Mouse (Mus musculus) stomach, embryonic 15.5 days (tissue): Measurements from ENCODE around the gene Efhd2. TPM values are rescaled to one million over a fixed set of nuclear protein-coding genes. Genes with fewer than 3 reads are reported as not detected.

Experiments used
- ATAC-seq: fragments of 200-750 bp; cut with Nextera tagmentation; 2 replicates; pipeline ENCODE4 v1.8.0; 2017; ENCODE audit warnings: low read depth, moderate number of reproducible peaks, moderate TSS enrichment; ENCODE audit not compliant: insufficient read depth, low FRiP score
- H3K27ac ChIP-seq: fragments of 300-500 bp; sonication (generic); 2 replicates; pipeline ENCODE4 v1.5.1; 2015; ENCODE audit warnings: mild to moderate bottlenecking, inconsistent platforms
- H3K27me3 ChIP-seq: fragments of 300-500 bp; sonication (generic); replicated peaks from 2 replicates; pipeline ENCODE4 v1.6.1; 2015; ENCODE audit warnings: inconsistent platforms
- H3K36me3 ChIP-seq: fragments of 300-500 bp; sonication (generic); 2 replicates; pipeline ENCODE4 v1.6.1; 2015; ENCODE audit warnings: inconsistent platforms
- H3K4me1 ChIP-seq: fragments of 300-500 bp; sonication (generic); 2 replicates; pipeline ENCODE4 v1.6.1; 2015; ENCODE audit warnings: inconsistent platforms
- H3K4me2 ChIP-seq: fragments of 300-500 bp; sonication (generic); 2 replicates; pipeline ENCODE4 v1.6.1; 2015; ENCODE audit warnings: mild to moderate bottlenecking, inconsistent platforms
- H3K4me3 ChIP-seq: fragments of 300-500 bp; sonication (generic); replicated peaks from 2 replicates; pipeline ENCODE4 v1.5.1; 2015; ENCODE audit warnings: inconsistent platforms
- H3K9ac ChIP-seq: fragments of 300-500 bp; sonication (generic); 2 replicates; pipeline ENCODE4 v1.6.1; 2015; ENCODE audit warnings: inconsistent platforms
- H3K9me3 ChIP-seq: fragments of 300-500 bp; sonication (generic); 2 replicates; pipeline ENCODE4 v1.6.1; 2016; ENCODE audit warnings: inconsistent platforms
- WGBS: fragments of 180-500 bp; shearing (Covaris S2); methylation state at CpG from one replicate; pipeline ENCODE4 v1.1.7; 2015; 5-methylcytosine and 5-hydroxymethylcytosine counted together
- polyA plus RNA-seq: library from polyadenylated mRNA; unstranded; fragments of >200 nt; fragmentation: Nextera tagmentation; extraction: Ambion mirVana; gene quantifications from 2 replicates; pipeline ENCODE4 v1.2.1, GENCODE M21; 2015

Efhd2 gene
- polyA plus RNA-seq, 1 experiment from 2014 or later, result 130 TPM

- Histone ChIP-seq H3K27ac (no peak overlapping the region), H3K4me3 (no peak overlapping the region), H3K4me1 (peaks cover 61% of the 10 kb centered on the region), H3K9ac (no peak overlapping the region), H3K36me3 (peaks cover 11% of the 10 kb centered on the region), H3K4me2 (no peak overlapping the region), H3K9me3 (no peaks in the 10 kb centered on the region), H3K27me3 (no peaks in the 10 kb centered on the region)
- 87% methylated on average over 5 of the region's 5 CpGs for WGBS
- ATAC-seq, result no peak
Measured at GRCm38 (mm10) chr4:141865600-141865999, 9.1 kb downstream of the Efhd2 start.

DNA sequence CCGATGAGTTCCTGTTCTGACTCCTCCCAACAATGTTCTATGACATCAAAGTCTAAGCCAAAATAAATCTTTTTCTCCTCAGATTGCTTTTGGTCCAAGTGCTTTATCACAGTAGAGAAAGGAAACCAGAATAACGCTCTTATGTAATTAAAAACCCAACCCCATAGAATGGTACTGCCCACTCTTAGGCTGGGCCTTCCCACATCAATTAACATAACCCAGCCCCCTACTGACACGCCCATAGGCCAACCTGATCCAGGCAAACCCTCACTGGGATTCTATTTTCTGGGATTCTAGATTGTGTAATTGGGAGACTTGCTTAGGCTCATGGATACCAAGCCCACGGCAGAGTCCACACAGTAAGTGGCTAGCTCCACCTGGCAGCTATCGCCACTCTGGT is 9.7 kb downstream of the Efhd2 start:
- Histone ChIP-seq H3K4me1 (peaks cover 63% of the 10 kb centered on the region), H3K27ac (no peak overlapping the region), H3K4me3 (no peak overlapping the region), H3K4me2 (no peak overlapping the region), H3K9ac (no peak overlapping the region), H3K9me3 (no peaks in the 10 kb centered on the region), H3K27me3 (no peaks in the 10 kb centered on the region), H3K36me3 (peaks cover 14% of the 10 kb centered on the region)
- no peak for ATAC-seq
- 88% methylated on average over 5 of the region's 5 CpGs for WGBS

GRCm38 (mm10) chr4:141864506-141864905 is 10.2 kb downstream of the Efhd2 start:
- peaks cover 58% of the 10 kb centered on the region for H3K4me1 ChIP-seq
- ATAC-seq, result no peak
- 92% methylated on average over 8 of the region's 8 CpGs for WGBS

DNA sequence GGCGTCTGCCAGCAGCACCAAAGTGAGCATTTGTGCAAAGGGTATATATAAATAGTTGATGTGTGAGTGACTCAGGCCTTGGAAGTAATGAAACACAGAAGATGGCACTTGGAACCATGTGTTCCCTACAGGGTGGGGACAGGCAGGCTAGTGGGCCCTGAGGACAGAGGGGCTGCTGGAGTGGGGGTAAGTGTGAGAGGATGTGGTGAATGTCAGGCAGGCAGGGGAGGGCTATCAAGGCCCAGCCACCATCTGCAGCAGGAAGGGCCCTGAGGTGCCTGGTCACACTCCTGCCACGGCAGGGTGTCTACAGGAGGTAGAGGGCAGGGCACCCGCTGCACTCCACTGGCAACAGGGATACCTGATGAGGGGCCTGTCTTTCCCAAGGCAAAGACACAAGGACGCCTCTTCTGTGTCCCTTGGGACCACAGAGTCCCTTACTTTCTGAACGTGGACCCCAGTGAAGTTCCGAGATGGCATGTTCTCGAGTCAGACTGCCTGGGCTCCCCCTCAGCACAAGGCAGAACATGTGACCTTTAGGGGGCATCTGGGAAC is 10.9 kb downstream of the Efhd2 start:
- Histone ChIP-seq H3K4me2 (no peak overlapping the region), H3K27me3 (no peaks in the 10 kb centered on the region), H3K4me1 (peaks cover 54% of the 10 kb centered on the region), H3K27ac (no peak overlapping the region), H3K9me3 (no peaks in the 10 kb centered on the region), H3K36me3 (peaks cover 24% of the 10 kb centered on the region), H3K4me3 (no peak overlapping the region), H3K9ac (no peak overlapping the region)
- 81% methylated on average over 7 of the region's 7 CpGs for WGBS
- ATAC-seq, result no peak

More at GRCm38 (mm10) chr4:141864506-141864905, 10.2 kb downstream of the Efhd2 start:
- no peak overlapping the region for H3K4me3 ChIP-seq
- no peak overlapping the region for H3K9ac ChIP-seq
- H3K27ac ChIP-seq, result no peak overlapping the region
- H3K27me3 ChIP-seq, result no peaks in the 10 kb centered on the region
- no peaks in the 10 kb centered on the region for H3K9me3 ChIP-seq
- H3K36me3 ChIP-seq, result peaks cover 18% of the 10 kb centered on the region
- H3K4me2 ChIP-seq, result no peak overlapping the region

- Histone ChIP-seq H3K36me3 (peaks cover 25% of the 10 kb centered on the region), H3K27ac (no peak overlapping the region), H3K9me3 (no peaks in the 10 kb centered on the region), H3K4me1 (peaks cover 52% of the 10 kb centered on the region), H3K4me3 (no peak overlapping the region), H3K4me2 (no peak overlapping the region), H3K9ac (no peak overlapping the region), H3K27me3 (no peaks in the 10 kb centered on the region)
- 71% methylated on average over 5 of the region's 5 CpGs for WGBS
- no peak for ATAC-seq
Measured at GRCm38 (mm10) chr4:141862867-141863266, 11.9 kb downstream of the Efhd2 start.

DNA sequence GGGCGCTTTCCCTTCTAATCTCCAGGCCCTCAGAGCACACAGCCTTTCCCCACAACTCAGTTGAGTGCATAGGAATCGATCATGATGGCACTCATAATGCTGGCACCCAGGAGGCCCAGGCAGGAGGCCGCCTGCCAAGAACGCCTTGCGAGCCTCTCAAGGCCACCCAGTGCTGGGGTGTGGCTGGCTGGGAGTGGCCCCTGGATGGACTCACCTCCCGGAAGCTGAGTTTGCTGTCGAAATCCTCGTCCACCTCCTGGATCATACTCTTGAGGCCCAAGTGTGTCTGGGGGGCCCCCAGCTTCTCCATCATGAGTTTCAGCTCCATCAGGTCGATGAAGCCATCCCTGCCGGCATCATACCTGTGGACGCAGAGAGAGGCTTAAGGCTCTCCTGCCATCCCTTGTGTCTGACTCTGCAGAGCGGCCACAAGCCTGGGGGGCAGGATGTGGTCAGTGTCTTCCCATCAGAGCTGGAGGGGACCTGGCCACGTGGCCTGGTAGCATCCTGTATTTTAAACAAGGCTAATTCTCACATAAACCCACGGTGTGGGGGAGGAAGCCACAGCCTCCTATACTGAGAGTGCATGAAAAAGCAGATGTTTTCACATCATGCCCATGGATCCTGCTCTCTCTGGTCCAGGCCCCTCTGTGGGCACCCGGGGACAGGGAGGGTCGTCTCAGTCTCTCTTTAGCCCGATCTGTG is 13.0 kb downstream of the Efhd2 start:
- WGBS, result 84% methylated on average over 17 of the region's 17 CpGs
- H3K4me3 ChIP-seq, result no peak overlapping the region
- no peak overlapping the region for H3K4me2 ChIP-seq
- H3K27ac ChIP-seq, result no peak overlapping the region
- H3K4me1 ChIP-seq, result peaks cover 45% of the 10 kb centered on the region
- no peak for ATAC-seq
- H3K9me3 ChIP-seq, result no peaks in the 10 kb centered on the region
- H3K9ac ChIP-seq, result no peak overlapping the region
- H3K27me3 ChIP-seq, result no peaks in the 10 kb centered on the region
- H3K36me3 ChIP-seq, result peaks cover 25% of the 10 kb centered on the region

DNA sequence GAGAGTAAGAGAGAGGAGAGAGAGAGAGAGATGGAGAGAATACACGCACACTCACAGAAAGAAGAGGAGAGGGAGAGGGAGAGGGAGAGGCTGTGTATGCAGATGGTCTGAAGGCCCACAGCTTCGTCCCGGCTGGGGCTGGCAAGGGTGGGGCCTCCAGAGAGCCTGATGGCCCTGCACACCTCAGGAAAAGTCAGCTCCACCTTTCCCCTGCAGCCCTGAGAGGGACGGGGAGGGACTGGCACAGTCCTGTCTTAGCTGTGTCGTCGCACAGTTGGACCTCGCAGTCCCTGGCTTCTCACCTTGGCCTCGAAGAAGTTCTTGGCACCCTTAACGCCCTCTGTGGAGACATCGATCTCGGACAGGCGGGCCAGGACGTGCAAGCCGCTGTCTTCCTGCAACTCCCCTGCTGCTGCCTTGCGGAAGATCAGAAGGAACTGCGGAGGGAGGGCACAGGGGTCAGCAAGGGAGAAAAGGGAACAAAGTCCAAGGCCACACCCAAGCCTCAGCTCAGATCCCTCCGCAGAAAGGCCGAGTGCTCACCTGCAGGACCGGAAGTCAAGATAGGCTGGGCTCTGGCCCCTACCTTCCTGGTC is 14.4 kb downstream of the Efhd2 start:
- Histone ChIP-seq H3K9ac (no peak overlapping the region), H3K4me1 (peaks cover 32% of the 10 kb centered on the region), H3K9me3 (no peaks in the 10 kb centered on the region), H3K27ac (peak overlapping the region; percentile 26; the same call in 1 of the 2 replicates), H3K27me3 (no peaks in the 10 kb centered on the region), H3K4me3 (no peak overlapping the region), H3K4me2 (no peak overlapping the region), H3K36me3 (peaks cover 25% of the 10 kb centered on the region)
- ATAC-seq, result peak; percentile 28; the same call in 1 of the 2 replicates
- WGBS, result 54% methylated on average over 19 of the region's 19 CpGs

DNA sequence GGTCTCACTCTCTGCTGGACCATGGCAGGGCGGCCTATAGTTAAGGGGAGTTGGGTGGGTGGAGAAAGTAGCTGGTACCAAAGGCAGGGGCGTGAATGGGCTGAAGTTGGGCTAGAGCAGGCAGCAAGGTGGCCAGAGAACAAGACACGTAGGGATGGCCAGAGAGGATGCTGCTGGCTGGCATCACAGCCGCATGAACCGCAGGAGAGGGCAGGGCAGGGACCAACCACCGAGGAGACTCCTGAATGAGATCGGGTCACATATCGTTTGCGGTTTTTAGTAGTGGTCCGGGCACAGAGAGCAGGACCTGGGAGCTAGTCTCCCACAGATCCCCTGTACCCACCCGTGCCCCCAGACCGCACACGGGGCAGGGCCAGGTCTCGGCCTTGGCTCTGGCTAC is 15.4 kb downstream of the Efhd2 start:
- H3K9me3 ChIP-seq, result no peaks in the 10 kb centered on the region
- H3K4me1 ChIP-seq, result peaks cover 30% of the 10 kb centered on the region
- 96% methylated on average over 14 of the region's 14 CpGs for WGBS
- H3K36me3 ChIP-seq, result peaks cover 22% of the 10 kb centered on the region
- no peak overlapping the region for H3K4me3 ChIP-seq
- H3K27ac ChIP-seq, result no peak overlapping the region
- no peaks in the 10 kb centered on the region for H3K27me3 ChIP-seq
- no peak for ATAC-seq
- no peak overlapping the region for H3K9ac ChIP-seq
- no peak overlapping the region for H3K4me2 ChIP-seq

DNA sequence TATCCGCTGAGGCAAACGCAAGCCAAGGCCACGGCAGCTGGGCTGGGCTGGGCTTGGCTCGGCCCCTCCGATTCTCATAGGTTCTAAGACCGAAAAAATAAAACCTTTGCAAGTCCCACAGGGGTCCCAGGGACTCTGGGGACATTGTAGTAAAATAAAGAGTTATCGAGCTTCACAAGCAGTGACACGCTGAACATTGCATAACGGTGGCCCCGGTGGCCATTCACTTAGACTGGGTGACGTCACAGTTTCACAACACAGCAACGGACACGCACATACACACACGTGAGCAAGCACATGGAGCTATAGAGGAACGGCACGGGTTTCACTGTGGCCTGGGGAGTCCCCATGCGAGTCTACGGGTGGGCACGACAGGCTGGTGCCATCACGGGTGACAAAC is 16.2 kb downstream of the Efhd2 start:
- 67% methylated on average over 20 of the region's 20 CpGs for WGBS
- Histone ChIP-seq H3K4me2 (no peak overlapping the region), H3K4me1 (peaks cover 30% of the 10 kb centered on the region), H3K9ac (no peak overlapping the region), H3K27me3 (no peaks in the 10 kb centered on the region), H3K27ac (peak overlapping the region; percentile 59), H3K36me3 (peaks cover 21% of the 10 kb centered on the region), H3K4me3 (no peak overlapping the region), H3K9me3 (no peaks in the 10 kb centered on the region)
- no peak for ATAC-seq

GRCm38 (mm10) chr4:141857422-141857930 is 17.2 kb downstream of the Efhd2 start:
- Histone ChIP-seq H3K36me3 (peaks cover 21% of the 10 kb centered on the region), H3K4me1 (peaks cover 26% of the 10 kb centered on the region), H3K9ac (no peak overlapping the region), H3K27me3 (no peaks in the 10 kb centered on the region), H3K9me3 (no peaks in the 10 kb centered on the region), H3K4me3 (no peak overlapping the region), H3K27ac (peak overlapping the region; percentile 77), H3K4me2 (no peak overlapping the region)
- WGBS, result 18% methylated on average over 10 of the region's 10 CpGs
- peak; percentile 51; the same call in 1 of the 2 replicates for ATAC-seq

- Histone ChIP-seq H3K36me3 (no peaks in the 10 kb centered on the region), H3K27me3 (no peaks in the 10 kb centered on the region), H3K27ac (no peak overlapping the region), H3K9ac (no peak overlapping the region), H3K4me1 (peaks cover 7% of the 10 kb centered on the region), H3K9me3 (no peaks in the 10 kb centered on the region), H3K4me2 (no peak overlapping the region), H3K4me3 (no peak overlapping the region)
- no peak for ATAC-seq
- 78% methylated on average over 9 of the region's 9 CpGs for WGBS
Measured at GRCm38 (mm10) chr4:141853437-141853836, 21.3 kb downstream of the Efhd2 start.

DNA sequence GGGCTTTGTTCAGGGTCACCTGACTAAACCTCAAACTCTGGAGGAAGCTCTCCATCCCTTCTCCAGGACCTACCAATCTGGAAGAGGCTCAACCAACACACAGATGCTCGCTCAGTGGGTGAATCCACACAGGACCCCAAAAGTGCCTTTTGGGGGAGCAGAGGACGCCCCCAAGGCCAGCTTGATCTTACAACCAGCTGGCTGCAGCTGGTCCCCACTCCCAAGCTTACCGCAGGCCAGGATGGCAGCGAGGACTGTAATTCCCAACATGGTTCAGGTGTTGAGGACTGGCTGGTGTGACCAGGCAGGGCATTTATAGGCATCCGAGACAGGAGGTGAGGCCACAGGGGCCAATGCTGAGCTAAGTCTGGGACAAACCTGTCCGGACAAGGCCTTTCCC is 28.7 kb downstream of the Efhd2 start, which contains the start of gene Ctrc:
Gene Ctrc, minus strand, starts transcription at position 361 of the 400 bp plus-strand sequence.
- Histone ChIP-seq H3K9ac (no peak within 1 kb of the TSS), H3K4me2 (no peak within 1 kb of the TSS), H3K36me3 (no peaks in the 10 kb centered on the region), H3K4me1 (no peaks in the 10 kb centered on the region), H3K4me3 (no peak within 1 kb of the TSS), H3K27me3 (no peaks in the 10 kb centered on the region), H3K27ac (no peak within 1 kb of the TSS), H3K9me3 (no peaks in the 10 kb centered on the region)
- ATAC-seq, result no peak
- WGBS, result 76% methylated on average over 6 of the region's 6 CpGs
